Mouse (Mus musculus) left cerebral cortex, adult 8-10 months (tissue): ENCODE data around the gene Noto. TPM values are rescaled to one million over a fixed set of nuclear protein-coding genes. Genes with fewer than 3 reads are reported as not detected.
"Not testable (repeated sequence)": the region's sequence is repeated elsewhere in the genome, so short reads cannot be mapped to it uniquely, and the experiment has no call there.

ENCODE experiments used
- DNase-seq, 2 experiments: peaks; one replicate each; pipeline ENCODE4 v3.0.0; 2022; ENCODE audit warnings: low spot score in 2 of 2
- total RNA-seq, 4 experiments: library from RNA; stranded (reverse); gene quantifications; 2 replicates each; pipeline ENCODE4 v1.2.4; 2022

The Noto gene
- total RNA-seq, 4 experiments from 2014 or later: not detected

DNA sequence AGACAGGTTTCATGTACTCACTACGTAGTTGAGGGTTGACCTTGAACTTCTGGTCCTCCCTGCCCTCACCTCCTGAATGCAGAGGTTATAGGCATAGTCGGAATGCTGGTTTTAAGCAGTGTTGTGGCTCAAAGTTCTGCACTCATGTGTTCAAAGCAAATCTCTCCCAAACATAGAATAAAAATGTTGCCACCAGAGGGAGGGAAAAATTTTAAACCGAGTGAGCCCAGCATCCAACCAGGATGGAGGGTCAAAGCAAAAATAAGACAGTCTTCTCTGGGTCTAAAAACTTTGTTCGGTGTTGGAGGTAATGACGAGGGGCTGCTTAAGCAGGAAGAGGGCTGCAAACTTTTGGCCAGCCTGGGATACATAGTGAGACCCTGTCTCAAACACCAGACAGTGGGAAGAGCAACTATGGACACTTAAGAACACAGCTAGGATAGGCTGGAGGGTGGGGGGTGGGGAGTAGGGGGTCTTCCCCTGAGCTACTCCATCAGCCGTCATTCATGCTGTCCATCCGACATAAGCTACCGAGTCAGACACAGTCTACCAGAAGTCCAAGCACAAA lies 7.7 kb downstream of the Noto start:
- no peak for DNase-seq

DNA sequence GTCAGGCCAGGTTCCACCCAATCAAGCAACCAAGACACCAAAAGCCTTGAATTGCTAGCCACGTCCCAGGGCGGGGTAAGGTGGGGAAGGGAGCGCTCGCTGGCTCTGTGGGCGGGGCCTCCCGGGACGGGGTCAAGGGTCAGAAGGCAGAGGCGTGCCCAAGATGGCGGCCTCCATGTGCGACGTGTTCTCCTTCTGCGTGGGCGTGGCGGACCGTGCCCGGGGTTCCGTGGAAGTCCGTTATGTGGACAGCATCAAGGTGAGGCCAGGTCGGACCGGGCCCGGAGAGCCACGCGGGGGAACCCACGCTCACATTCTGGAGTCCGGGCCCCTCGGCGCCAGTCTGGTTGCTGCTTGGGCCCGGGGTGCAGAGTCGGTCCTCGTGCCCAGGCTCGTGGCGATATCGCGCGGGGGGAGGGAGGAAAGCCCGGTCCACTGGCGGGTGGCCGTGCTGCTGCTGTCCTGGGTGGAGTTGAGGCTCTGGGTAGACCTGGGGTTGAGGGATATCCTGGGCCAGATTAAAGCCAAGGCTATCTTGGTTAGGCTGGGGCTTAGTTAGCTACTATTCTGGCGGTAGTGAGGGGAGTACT lies 8.3 kb downstream of the Noto start, which contains the start of gene Smyd5:
Gene Smyd5, plus strand, starts transcription at position 148 of the 590 bp plus-strand sequence.
- peak; percentile 73 to 82 for DNase-seq

DNA sequence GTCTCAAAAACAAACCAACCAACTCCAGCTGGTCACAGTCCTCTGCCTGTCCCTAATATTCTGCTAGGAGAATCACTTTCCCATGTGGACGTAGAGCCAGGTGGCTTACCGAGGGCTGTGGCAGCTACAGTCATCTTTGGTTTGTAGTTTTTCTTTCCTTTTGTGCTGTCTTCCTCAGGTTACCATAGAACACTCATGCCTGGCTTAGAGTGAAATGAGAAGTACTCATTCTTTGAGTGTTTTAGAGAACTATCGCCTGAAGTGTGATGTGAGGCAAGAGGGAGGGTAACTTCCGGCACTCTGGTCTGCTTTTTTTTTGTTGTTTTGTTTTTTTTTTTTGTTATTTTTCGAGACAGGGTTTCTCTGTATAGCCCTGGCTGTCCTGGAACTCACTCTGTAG lies 10.2 kb downstream of the Noto start:
- DNase-seq: no peak

DNA sequence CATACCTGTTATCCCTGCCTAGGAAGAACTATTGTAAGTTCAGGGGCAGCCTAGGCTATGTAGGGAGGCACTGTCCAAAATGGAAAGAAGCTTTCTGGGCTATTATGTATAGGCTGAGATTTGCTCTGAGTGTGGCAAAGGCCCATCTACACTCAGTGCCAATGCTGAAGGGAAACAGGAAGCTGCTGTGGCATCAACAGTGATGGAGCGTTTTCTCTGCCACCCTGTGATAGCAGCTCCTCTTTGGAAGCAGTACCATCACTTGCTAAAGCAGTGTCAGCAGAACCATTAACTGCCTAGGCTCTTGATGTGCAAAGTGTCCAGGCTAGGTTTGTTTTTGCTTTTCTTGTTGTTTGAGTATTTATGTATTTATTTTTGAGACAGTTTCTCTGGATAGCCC lies 12.5 kb downstream of the Noto start:
- DNase-seq: no peak

DNA sequence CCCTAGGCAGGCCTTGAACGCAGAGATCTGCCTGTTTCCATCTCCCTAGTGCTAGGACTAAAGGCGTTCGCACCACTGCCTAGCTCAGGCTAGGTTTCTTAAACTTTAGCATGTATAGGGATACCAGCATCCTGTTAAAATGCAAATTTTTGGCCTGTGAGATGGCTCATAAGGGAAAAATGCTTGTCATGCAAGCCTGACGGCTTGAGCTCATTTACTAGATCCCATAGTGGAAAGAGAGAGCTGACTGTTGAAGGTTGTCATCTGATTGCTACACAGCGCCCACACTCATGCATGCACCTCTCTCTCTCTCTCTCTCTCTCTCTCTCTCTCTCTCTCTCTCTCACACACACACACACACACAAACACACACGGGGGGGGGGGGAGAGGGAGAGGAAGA lies 12.9 kb downstream of the Noto start:
- no peak for DNase-seq

DNA sequence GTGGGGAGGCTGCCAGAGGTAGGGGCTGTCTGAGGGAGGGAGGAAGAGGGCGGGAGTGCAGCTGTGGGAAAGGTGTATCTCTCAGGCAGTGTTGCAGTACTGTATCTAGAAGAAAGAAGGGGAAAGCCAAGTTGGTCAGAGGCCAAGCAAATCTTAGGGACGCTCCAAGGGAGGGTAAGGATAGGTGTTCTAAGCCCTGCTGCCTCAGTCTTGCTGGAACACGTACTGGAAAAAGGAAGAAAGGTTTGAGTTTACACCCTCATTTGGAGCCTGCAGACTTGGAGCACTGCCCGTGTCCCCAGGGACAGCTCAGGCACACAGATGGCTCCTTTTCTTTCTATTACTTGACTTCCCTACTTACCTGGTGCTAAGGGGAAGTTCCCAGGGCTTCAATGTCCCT lies 17.5 kb downstream of the Noto start:
- no peak for DNase-seq

DNA sequence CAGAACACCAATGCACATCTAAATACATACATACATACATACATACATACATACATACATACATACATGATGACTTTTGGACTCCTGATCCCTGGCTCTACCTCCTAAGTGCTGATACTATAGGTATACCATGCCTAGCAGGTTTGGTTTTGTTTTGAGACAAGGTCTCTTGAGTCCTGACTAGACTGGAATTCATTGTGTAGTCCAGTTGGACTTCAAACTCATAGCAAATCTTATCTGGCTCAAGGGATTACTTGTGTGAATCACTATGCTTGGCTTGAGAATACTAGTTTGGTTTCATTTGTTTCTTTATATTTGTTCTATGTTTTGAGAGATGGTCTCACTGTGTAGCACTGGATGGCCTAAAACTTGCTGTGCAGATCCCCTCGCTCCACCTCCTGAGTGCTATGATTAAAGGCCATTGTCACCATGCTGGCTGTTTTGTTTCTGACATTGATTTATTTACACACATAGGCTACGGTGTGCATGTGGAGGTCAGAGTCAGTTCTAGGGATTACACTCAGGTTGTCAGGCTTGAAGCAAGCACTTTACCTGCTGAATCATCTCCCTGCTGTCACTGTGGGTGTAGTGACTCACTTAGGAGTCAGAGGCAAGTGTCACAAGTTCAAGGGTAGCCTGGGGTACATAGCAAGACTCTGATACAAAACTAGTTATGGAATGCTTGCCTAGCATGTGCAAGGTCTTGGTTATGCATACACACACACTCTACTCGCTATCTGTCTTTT lies 20.0 kb downstream of the Noto start:
- no peak for DNase-seq

DNA sequence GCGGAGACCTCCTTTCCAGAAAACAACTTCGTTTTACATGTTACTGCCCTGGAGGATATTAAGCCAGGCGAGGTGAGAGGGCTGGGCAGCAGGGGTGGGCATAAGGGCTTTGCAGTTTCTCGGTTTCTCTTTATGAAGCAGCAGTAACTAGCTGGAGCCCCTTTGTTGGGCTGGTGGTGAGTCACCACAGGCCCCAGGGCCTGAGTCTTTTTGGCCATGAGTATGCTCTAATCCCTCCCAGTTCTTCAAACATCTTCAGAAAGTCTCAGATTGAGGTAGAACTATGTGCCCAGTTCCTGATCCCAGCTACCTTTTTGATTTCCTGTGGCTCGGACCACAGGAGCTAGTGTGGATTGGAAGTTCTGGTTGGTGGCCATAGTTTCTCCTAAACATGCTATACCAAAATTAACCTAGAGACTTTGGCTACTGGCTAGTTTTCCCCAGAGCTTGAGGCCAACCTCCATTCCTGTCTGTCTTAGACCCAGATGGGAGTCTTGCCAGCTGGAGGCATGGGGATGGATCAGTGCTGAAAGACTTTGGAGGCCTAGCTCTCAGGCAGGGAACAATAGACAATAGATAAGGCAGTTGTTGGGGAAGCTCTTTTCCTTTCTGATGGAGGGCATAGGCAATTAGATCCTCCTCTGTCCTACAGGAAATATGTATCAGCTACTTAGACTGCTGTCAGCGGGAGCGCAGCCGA lies 20.7 kb downstream of the Noto start:
- DNase-seq: no peak

DNA sequence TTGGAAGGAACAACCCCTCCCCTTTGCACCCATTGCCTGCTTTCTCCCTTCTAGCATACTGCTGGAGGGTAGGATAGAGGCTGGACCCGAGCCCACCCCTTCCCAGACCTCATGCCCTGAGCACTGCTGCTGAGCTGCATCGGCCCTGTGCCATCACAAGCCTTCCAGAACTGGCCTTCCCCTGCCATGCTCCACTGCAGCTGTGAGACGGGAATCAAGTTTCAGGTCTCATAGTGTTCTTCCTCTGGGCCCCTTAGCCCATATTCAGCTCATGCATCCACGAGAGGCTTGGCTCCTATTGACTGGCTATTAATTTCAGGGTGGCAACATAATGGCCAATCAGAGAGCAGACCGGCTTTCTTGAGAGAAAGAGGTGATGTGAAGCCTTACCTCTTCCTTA lies 21.6 kb downstream of the Noto start:
- no peak for DNase-seq

DNA sequence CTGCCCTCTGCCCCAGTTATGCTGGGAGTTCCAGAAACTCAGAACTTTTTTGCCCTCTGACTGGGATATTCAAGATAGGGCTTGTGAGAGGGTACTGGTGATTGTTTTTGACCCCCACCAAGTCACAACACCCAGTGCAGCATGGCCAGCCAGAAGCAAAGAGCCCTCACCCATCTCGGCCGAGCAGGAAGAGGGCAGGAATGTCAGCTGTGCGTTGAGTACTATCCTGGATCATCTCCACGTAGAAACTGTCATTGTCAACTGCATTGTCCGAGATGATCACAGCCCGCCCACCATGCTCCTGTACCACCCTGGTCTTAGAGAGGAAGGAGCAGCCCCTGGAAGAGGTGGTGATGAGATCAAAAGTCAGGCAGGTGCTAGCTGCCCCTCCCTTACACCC lies 23.7 kb downstream of the Noto start:
- DNase-seq: no peak

DNA sequence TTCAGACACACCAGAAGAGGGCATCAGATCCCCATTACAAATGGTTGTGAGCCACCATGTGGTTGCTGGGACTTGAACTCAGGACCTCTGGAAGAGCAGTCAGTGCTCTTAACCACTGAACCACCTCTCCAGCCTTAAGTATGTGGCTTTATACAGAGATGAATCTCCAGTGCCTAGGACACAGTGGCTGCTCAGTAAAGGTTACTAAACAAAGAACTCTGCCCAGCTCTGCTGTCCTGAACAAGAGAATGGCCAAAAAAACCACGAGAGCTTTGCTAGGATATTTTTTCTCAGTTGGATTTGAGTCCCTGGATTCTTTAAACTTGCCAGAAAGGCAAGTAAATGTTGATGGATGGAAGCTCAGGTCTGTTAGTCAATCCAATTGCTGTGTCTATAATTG lies 26.5 kb downstream of the Noto start:
- DNase-seq: not testable (repeated sequence)

DNA sequence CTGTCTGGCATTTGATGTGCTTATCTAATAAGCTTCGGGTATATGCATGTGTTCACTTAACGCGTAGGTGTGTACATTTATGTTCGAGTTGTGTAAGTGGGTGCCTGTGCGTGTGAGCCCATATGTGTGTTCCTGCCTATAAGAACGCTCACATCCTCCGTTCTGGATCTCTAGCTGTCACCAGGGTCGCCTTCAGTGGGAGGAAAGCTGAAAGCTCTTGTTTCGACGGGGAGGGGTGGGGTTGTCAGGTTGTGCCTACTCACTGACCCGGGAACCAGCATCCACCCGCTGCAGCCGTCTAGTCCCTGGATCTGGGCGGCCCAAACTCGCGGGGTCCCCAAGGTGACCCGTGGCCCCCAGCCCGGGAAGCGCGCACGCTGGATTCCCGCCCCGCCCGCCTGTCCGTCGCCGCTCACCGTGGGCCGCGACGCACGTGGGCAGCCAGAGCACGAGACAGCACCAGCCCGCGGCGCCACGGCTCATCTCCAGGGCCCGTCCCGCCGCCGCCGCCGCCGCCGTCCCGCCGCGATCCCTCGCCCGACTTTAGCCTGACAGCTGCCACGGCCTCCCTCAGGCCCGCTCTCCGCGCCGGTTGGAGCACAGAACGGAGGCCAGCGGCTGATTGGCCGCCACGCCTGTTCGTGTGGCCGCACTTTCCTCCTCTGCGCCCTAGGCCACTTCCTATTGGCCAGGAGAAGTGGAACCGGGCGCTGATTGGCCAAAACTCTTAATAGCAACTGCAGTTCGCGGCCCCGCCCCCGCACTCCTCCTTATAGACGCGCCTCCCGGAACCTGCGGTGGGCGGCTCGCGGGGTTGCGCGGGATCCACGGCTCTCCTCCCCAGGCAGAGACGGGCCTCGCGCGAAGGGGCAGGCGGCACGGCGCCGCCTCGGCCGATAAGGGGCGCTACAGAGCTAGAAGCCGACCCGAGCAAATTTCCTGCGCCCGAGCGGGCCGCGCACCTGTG lies 27.3 kb downstream of the Noto start, which contains the start of gene Cct7:
Gene Cct7, plus strand, starts transcription at position 818 of the 967 bp plus-strand sequence.
- peak; percentile 97 to 100 for DNase-seq

DNA sequence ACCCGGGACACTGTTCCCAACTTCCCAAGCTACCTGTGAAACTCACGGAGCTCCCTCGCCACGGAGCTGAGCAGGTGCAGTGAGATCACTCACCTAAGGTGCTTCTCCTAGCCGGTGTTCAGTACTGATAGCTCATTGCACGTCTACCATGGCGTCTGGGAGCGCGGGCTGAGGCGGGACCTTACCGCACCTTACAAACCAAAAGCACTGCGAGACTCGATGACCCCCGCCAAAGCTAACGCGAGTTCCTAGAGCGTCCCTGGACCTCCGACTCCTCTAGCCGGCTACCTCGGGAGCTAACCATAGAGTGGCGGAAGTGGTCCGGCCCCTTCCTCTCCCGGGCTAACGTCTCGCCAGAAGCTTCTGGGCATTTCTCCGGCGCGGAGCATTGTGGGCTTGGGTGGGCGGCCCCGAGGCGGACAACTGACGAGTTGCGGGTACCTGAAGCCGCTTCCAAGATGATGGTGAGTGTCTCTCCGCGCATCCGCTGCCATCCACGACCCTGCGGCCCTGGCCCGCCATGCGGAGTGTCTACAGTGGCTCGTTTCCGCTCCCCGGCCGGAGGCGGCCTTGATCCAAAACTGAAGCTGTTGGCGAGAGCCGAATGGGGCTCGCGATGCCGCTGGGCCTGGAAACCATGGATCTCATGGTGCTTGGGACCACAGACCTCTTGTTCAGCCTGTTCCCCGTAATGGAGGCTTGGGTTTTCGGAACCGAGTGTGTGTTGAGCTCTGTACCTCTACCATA lies 28.2 kb downstream of the Noto start, which contains the start of gene Pradc1:
Gene Pradc1, minus strand, starts transcription at position 307 of the 747 bp plus-strand sequence.
- DNase-seq: peak; percentile 91 to 98

DNA sequence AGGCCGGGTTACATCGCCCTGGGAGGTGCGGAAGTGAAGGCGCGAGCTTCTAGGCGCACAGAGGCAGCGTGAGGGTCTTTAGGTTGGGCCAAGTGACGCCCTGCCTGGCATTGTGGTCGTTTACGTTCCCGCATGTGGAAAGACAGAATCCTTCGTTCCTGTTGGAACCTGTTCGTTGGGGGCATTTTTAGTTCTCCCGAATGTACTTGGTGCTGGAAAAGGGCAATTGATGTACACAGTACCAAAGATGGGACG lies 28.7 kb downstream of the Noto start:
- DNase-seq: no peak

DNA sequence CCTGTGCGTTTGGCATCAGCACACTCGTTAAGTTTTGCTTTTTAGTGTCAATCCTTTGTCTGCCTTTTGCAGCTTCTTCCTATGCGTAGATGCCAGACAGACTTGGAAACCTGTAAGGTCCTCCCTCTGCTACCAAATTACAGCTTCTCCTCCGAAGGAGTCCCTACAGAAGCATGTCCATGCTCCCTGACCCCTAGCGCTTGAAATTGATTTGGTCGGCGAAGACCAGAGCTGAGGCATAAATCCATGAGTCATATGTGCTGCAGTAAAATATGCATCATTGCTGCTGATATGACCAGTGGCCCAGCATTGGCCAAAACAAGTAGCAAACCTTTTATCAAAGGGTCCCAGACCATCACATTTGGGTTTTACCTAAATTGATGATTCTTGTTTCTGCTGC lies 29.1 kb downstream of the Noto start:
- no peak for DNase-seq

DNA sequence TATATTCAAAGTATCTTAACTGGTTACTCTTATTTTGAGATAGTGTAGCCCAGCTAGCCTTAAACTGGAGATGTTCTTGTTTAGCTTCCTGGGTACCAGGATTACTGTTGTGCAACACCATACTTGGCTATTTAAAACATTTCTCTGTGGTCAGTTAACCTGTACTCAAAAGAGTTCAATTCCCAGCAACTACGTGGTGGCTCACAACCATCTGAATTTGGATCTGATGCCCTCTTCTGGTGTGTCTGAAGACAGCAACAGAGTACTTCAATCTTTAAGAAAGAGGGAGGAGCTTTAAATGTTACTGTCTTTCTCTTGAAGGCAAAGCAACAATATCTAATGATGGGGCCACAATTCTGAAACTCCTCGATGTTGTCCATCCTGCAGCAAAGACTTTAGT lies 35.9 kb downstream of the Noto start:
- no peak for DNase-seq

DNA sequence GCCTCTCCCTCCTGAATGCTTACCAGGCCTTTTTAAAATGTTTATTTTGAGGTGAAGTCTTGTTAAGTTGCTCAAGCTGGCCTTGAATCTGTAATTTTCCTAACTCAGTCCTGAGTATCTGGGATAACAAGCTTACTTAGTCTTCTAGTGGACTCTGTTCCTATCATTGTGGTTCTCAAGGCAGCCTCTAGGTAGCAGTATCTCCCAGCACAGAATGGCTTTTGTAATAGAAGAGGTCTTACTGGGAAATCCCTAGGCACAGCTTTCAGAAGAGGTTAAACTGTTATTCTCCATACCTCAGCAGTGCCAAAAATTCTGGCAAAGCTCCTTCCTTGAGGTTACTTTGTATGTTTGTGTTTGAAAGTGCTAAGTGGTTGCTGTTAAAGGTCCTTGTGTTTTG lies 41.7 kb downstream of the Noto start:
- no peak for DNase-seq

DNA sequence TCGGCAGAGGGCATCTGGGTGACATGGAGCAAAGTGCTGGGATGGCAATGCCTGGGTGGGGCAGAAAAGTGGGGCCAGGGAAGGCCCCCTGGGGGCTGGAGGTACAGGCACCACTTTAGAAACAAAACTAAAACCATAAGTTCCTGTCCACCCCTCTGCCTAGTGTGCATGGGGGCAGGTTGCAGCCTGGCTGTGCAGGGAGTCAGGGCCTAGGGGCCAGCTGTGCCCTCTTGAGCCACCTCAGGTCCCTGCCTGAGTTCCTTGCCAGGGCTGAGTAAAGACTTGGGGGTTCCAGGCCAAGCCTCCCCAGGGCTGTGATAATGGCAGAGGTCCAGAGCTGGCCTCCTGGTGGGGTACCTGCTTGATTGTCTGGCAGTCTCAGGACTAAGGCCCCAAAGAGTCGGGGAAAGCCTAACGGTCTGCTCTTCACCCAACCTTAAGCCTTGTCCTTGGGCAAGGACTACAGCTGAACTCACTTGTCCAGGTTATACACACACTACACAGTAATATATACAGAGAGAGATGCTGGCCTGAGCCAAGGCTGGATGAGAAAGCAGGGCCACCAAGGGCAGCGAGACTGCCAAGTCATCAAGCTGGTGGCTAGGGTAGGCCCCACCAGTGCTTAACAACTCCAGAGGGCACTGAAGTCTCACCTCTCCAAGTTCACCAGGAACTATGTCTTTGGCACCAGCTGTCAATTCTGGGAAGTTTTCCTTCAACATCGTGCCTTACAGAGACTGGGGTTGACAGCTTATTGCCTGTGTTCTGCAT lies 46.2 kb downstream of the Noto start:
- no peak for DNase-seq

DNA sequence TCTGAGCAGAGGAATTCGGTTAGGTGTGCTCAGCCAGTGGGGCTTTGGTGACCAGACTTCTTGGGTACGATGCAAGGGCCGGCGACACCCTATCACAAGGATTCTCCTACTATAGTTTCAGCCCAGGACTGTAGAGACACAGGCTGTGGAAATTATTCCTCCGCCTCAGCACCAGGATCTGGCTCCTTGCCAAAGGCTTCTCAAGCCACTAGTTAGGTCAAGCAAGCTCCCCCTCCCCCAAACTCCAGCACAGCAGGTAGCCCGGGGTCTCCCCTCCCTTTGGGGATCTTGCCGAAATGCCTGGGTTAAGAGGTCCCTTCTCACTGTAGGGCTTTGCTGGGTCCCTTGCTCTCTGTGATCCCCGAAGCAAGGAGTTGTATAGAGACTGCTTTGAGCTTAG lies 48.3 kb downstream of the Noto start:
- no peak for DNase-seq

DNA sequence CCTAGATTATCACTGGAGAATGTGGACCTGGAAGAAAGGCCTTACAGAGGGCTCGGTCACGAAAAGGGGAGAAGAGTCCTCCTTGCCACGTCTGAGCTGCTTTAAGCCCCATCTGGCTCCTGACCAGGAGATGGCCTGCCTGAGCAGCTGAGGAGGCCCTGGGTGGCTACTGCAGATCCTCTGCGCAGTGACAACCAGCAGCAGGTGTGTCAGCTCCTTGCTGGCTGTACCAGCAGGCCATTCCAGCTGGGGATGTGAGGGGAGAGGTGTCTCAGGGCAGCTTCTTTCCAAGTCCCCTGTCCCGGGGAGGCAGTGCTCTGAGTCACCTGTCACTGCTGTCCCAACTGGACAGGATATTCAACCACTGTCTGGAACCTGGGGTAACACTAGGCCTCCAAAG lies 48.9 kb downstream of the Noto start:
- DNase-seq: no peak
